Mouse (Mus musculus) kidney, adult 9 months (tissue): ENCODE measurements around the gene Olfm3.
A peak's percentile ranks its signal among the peaks of the same experiment; 100 is the strongest.

ENCODE experiments used
- DNase-seq: peaks from one replicate; pipeline ENCODE4 v3.0.0; 2022

The Olfm3 gene

DNA sequence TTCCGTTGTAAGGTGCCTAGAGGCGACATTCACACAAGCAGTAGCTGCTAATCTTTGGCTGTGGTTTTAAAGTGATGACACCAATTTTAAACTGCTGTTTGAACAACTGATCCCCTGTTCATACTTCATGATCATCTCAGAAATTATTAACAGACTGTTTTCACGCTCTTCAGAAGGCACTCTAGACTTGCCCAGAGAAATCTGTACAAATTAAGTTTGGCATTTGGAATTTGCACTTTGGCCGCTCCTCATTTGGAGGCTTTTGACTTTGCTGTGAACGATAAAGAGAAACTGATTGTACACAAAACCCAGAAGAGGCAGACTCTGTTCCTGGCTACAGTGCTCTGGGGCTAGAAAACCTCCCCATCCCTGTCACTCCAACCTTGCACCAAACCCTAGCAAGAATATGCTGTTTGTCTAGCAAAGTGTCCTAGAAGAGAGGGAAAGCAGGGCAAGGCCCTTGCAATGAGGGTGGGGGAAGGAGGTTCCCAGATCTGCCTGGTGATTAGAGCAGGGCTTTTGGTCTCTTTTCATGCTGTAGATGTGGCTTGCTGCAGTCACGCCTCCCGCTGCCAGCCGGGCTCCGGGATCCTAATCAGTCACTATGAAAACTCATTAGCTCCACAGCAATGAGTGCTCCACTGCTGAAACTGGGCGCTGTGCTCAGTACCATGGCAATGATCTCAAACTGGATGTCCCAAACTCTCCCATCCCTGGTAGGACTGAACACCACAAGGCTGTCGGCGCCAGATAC, 176.7 kb downstream of the Olfm3 start:
- DNase-seq = peak; percentile 90

DNA sequence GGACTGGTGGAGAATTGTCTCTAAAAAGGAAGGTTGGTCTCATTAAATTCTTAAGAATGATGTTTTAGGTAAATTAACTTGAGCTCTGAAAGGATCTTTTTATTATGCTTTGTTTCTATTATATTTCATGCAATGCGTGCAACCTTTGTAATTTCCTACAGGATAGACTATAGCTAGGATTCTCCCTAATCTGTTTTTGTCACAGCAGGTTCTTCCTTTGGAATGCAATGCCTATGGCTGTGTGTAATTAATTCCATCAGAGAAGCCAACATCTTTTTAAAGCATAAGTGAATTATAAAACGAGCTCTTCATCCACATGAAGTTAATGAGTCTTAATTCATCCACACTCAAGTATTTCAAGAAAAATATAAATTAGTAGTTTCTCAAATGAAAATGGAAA, 177.5 kb downstream of the Olfm3 start:
- DNase-seq = no peak

DNA sequence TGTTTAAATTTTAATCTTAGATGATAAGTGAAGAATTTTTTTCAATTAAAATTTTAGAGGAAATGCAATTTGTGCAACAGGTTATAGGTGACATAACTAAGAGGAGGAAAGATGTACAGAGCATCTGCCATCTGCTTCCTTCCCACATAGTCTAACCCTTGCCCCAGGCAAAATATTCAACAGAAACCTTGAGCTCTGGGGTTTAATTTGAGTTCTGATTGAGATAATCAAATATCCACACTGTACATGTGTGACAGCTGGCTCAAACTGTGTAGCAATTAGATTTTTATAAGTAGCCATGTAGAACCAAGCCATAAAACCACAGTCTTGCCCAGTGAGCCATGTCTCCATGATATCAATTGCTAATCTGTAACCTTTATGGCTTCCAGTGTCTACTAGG, 179.1 kb downstream of the Olfm3 start:
- DNase-seq = no peak

DNA sequence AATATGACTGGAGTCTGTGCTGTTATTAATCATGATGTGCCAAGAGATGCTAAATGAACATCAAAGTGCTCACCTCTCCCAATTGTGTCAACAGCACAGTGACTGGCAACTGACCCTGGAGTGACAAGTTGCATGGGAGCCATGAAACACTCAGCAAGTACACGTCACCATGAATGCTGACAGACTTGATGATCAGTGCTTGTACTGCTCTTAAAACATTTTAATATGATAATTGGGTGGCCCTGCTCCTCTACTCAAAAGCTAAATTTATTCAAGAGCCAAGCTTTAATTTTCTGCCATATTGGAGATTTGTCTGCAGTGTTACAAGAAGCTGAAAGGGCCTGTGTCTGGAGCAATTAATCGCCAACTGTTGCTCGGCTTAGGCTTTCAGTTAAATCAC, 184.4 kb downstream of the Olfm3 start:
- no peak for DNase-seq

DNA sequence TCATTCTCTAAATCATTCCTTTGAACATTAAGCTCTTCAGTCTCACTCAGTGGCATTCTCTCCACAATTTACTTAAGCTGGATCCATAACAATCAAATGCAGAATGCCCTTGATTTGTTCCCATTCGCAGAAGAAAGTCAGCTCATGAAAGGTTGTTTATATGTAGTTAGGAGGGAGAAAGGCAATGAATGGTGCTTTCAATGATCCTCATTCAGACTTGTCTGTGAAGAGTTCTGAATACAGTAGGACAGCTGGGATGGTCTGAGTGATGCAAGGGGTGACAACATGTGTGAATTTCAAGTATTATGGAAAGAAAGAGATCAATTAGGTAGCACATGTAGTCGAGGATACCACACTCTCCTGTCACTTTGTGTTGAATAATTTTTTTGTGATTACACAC, 186.8 kb downstream of the Olfm3 start:
- no peak for DNase-seq

DNA sequence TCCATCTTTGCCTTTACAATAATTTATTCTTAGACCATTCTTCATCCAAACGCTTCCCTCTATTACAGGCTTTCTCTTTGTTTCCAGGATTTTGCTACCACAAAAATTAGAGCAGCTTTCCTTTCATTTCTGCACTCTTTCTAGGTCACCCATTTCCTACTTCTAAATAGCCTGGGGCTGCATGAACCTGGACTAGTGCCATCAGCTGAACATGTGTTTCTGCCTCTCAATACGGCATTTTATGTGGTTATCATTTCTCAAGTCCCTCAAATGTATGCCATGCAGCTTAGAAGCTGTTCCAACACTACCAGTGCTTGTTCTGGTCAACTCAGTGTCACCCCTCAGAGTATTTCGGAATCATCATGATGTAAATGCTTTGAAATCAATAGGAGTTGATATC, 191.6 kb downstream of the Olfm3 start:
- DNase-seq = no peak

DNA sequence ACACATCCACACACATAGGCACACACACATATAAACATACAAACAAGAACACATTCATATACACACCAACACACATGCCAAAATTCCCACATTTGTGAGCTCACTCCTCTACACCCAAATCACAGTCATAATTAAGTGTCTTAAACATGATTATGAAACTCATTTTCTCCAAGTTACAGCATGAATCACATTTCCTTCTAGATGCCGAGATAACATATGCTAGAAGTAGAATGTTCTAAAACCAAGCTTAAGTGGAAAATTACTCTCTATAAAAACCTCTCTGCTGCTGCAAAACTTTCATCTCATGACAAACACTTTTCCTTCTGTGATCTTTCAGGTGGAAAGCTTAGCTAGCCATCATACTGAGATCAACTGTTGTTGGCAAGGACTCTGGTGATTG, 195.7 kb downstream of the Olfm3 start:
- no peak for DNase-seq

DNA sequence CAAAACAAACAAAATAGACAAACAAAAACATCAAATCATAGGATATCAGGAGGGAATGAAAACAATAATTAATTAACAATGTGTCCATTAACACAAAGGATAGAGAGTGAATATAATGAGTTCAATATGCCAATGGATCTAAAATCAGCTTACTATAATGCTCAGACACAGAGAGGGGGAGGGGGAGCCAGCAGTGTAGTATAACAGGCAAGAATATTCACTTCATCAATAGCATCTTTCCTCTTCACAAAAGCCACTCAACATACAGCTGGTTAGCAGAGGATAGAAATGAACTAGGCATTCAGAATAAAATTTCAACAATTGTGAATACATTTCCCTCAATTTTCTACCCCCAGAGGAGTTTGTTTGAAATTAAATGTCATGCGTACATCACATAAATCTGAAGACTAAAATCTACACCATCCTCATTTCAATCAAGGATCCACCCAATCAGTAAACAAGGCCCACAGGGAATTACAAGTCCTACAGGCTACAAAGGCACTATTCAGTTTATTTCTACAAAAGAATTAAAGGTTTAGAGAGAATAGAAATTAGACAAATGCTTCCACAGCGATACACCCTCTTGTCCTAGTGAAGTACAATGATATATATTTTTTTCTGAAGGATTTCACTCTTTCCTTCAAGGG, 200.4 kb downstream of the Olfm3 start:
- no peak for DNase-seq

DNA sequence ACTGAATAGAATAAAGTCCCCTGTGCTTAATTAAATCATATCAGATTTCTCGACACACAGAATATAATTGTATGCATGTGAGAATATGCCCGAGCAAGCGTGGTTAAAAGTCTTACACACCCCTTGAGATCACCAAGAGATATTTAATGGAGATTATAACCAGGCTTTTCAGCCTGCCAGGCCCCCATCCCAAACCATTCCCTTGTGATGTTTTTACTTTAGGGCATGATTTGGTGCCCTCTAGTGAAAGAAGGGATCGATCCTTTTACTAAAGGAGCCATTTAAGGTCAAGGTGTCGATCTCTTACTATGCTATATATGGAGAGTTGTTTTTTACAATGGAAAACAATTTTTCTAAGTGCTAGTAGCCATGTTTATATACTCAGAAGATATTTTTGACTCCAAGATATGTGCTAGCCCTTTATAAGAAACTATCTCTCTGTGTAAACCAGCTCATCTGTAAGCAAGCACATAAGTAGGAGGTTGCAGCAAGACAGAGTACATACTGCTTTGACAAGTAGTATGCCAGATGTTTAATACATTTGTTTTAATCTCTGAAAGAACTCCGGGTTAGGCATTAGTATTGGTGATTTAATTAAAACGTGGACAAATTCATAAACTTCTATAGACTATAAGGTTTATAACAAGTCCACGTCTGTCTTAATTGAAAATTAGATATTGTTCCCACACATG, 201.1 kb downstream of the Olfm3 start:
- peak; percentile 30 for DNase-seq

DNA sequence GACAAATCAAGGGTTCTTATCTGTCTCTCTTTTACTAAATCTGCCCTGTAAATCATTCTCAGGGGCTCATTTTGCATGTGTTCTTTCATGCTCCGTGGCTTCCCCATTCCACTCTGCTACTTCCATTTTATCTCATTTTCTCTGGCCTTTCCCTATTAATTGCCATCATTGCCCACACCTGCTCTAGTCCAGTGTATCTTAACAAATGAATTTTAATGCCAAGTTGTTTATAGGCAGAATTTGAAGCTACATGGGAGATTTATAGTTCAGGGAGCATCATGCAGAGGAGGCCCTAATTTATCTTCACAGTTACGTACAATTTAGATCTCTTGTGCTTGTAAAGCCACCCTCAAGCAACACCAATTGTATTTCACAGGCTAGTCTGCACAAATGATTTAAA, 241.8 kb downstream of the Olfm3 start:
- DNase-seq = no peak

DNA sequence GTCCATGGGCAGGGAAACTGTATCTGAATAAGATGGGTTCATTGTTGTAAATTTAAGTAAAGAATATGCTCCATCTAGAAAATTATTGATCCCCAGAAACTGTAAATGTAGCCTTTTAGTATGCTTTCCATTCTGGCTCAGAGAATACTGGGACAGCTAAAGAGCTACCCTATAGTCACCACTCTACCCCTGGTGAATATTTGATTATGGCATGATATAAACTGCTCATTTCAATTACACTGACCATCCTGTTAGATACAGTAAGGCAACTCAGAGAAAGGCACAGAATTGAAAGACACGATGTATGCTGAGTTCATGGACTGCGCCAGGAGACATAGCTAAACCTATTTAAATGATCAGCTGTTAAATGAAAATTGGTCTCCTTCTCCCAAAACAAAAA, 242.4 kb downstream of the Olfm3 start:
- DNase-seq = no peak

DNA sequence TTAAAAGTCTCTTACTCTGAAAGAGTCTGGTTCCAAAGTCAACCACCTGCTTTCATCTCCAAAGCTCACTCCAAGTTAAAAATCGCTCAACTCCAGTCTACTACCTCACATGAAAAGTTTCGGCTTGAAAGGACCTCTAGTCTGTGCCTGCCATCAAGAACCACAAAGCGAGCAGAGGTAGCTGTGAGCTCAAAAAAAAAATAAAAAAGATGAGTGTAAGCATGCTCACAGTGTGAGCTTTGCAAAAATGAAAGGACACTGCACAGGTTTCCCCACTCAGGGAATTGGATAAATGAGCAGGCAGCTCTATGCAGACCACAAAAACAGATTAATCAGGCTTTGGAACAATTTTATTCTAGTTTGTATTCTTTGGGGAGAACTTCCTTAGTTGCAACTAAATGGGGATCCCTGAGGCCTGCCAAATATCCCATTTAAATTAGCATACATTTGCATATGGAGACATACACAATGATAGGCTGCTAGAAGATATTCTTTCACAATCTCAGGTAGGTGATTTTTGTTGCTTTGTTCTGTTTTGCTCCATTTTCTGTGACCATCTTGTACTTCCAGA, 255.1 kb downstream of the Olfm3 start:
- DNase-seq = no peak

DNA sequence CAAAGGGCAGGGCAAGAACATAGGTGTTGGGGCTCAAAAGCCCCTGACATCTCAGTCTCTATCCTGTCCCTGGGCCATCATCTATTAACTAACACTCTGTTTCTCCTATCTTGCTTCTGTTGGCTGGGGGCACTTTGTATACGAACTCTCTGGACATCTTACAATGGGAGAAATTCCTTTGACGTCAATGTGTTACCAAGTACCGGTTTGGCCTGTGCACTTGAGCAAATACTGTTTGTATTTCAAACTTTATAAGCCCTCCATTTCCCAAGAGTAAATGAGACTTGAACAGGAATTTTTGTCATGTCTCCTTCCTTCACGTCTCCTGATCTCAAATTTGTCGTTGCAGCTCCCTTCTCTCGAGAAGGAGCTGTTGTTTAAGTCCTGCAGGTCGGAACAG, 270.7 kb downstream of the Olfm3 start:
- no peak for DNase-seq
